Mouse (Mus musculus) granulocyte monocyte progenitor cell, adult 5-6 weeks (primary cell): ENCODE measurements around the gene Zfp366. TPM values are rescaled to one million over a fixed set of nuclear protein-coding genes. Genes with fewer than 3 reads are reported as not detected.

Experiments
- ATAC-seq: replicated peaks from 2 replicates; pipeline ENCODE4 v1.8.0; 2016; ENCODE audit warnings: mild to moderate bottlenecking, moderate TSS enrichment, inconsistent platforms; ENCODE audit not compliant: poor library complexity, severe bottlenecking
- total RNA-seq, 2 experiments: library from RNA; stranded (forward) in 1 of 2; stranded (reverse) in 1 of 2; fragments of 200-712, 200-1000 nt in 1 of 2; fragments of >200 nt in 1 of 2; fragmentation: Nextera tagmentation in 1 of 2; gene quantifications; 2 replicates each; pipeline ENCODE4 v1.2.3; 2014 to 2017

Zfp366 gene
- total RNA-seq, 2 experiments from 2014 or later, result not detected

GRCm38 (mm10) chr13:99243831-99244230 is 59.2 kb downstream of the Zfp366 start:
- ATAC-seq, result no peak

- no peak for ATAC-seq
Measured at GRCm38 (mm10) chr13:99244471-99244870, 59.8 kb downstream of the Zfp366 start.

GRCm38 (mm10) chr13:99244896-99245295 is 60.3 kb downstream of the Zfp366 start:
- ATAC-seq, result 0 out of 2 replicates have a peak, but pooled peaks have one; percentile 20

GRCm38 (mm10) chr13:99245916-99246460 is 61.4 kb downstream of the Zfp366 start:
- no peak for ATAC-seq

GRCm38 (mm10) chr13:99250806-99251205 is 66.2 kb downstream of the Zfp366 start:
- no peak for ATAC-seq

GRCm38 (mm10) chr13:99254215-99254614 is 69.6 kb downstream of the Zfp366 start:
- ATAC-seq, result no peak

GRCm38 (mm10) chr13:99254781-99255180 is 70.2 kb downstream of the Zfp366 start:
- ATAC-seq, result peak; percentile 33; the same call in 1 of the 2 replicates

- ATAC-seq, result no peak
Measured at GRCm38 (mm10) chr13:99256916-99257315, 72.3 kb downstream of the Zfp366 start.

- ATAC-seq, result no peak
Measured at GRCm38 (mm10) chr13:99258677-99259076, 74.1 kb downstream of the Zfp366 start.

GRCm38 (mm10) chr13:99259502-99260174 is 75.0 kb downstream of the Zfp366 start:
- no peak for ATAC-seq

GRCm38 (mm10) chr13:99262406-99262805 is 77.8 kb downstream of the Zfp366 start:
- no peak for ATAC-seq

- no peak for ATAC-seq
Measured at GRCm38 (mm10) chr13:99263159-99263783, 78.6 kb downstream of the Zfp366 start.

GRCm38 (mm10) chr13:99264483-99264882 is 79.9 kb downstream of the Zfp366 start:
- no peak for ATAC-seq

GRCm38 (mm10) chr13:99272046-99272445 is 87.4 kb downstream of the Zfp366 start:
- ATAC-seq, result no peak

- ATAC-seq, result no peak
Measured at GRCm38 (mm10) chr13:99277521-99277920, 92.9 kb downstream of the Zfp366 start.

GRCm38 (mm10) chr13:99278511-99278910 is 93.9 kb downstream of the Zfp366 start:
- ATAC-seq, result no peak

- ATAC-seq, result no peak
Measured at GRCm38 (mm10) chr13:99279351-99279750, 94.7 kb downstream of the Zfp366 start.

- no peak for ATAC-seq
Measured at GRCm38 (mm10) chr13:99282961-99283360, 98.3 kb downstream of the Zfp366 start.

GRCm38 (mm10) chr13:99283916-99284315 is 99.3 kb downstream of the Zfp366 start:
- ATAC-seq, result no peak

GRCm38 (mm10) chr13:99284400-99285160 is 100.0 kb downstream of the Zfp366 start:
- no peak for ATAC-seq

- no peak for ATAC-seq
Measured at GRCm38 (mm10) chr13:99285241-99285640, 100.6 kb downstream of the Zfp366 start.
